Mouse (Mus musculus) layer of hippocampus, postnatal 10 days (tissue): ENCODE measurements around the gene Gm20441. TPM values are rescaled to one million over a fixed set of nuclear protein-coding genes. Genes with fewer than 3 reads are reported as not detected.
"Not testable (repeated sequence)": the region's sequence is repeated elsewhere in the genome, so short reads cannot be mapped to it uniquely, and the experiment has no call there.

Source experiments
- DNase-seq, 2 experiments: peaks; one replicate each; pipeline ENCODE4 v3.0.0; 2021; ENCODE audit warnings: low spot score in 2 of 2
- total RNA-seq, 2 experiments: library from RNA; stranded (reverse); gene quantifications; 2 replicates each; pipeline ENCODE4 v1.2.3; 2021

Gene Gm20441
- total RNA-seq, 2 experiments from 2014 or later, result not detected

- no peak for DNase-seq
Measured at GRCm38 (mm10) chr10:75779206-75780174, 1.3 kb downstream of the Gm20441 start.

GRCm38 (mm10) chr10:75777885-75778284 lies 2.9 kb downstream of the Gm20441 start:
- DNase-seq, result no peak

- no peak for DNase-seq
Measured at GRCm38 (mm10) chr10:75776562-75776961, 4.2 kb downstream of the Gm20441 start.

- no peak for DNase-seq
Measured at GRCm38 (mm10) chr10:75774587-75774986, 6.2 kb downstream of the Gm20441 start.

GRCm38 (mm10) chr10:75774102-75774501 lies 6.7 kb downstream of the Gm20441 start:
- DNase-seq, result no peak

- peak; percentile 74 to 83 for DNase-seq
Measured at GRCm38 (mm10) chr10:75772795-75773664, 7.7 kb downstream of the Gm20441 start, which contains the start of gene Ddt. TSS of gene Ddt (minus strand) at chr10:75773414.

- not testable (repeated sequence) for DNase-seq
Measured at GRCm38 (mm10) chr10:75767756-75768155, 13.0 kb downstream of the Gm20441 start.

GRCm38 (mm10) chr10:75766856-75767255 lies 13.9 kb downstream of the Gm20441 start:
- no peak for DNase-seq

GRCm38 (mm10) chr10:75764519-75765473 lies 16.0 kb downstream of the Gm20441 start:
- peak; percentile 69 to 74 for DNase-seq

GRCm38 (mm10) chr10:75763682-75764518 lies 16.9 kb downstream of the Gm20441 start, which contains the start of gene Cabin1:
TSS of gene Cabin1 (minus strand) at chr10:75764341.
- peak; percentile 98 for DNase-seq

GRCm38 (mm10) chr10:75762413-75762812 lies 18.3 kb downstream of the Gm20441 start:
- no peak for DNase-seq

- DNase-seq, result no peak
Measured at GRCm38 (mm10) chr10:75760311-75760710, 20.4 kb downstream of the Gm20441 start.

GRCm38 (mm10) chr10:75756719-75757118 lies 24.0 kb downstream of the Gm20441 start:
- no peak for DNase-seq

- peak; percentile 88 to 90 for DNase-seq
Measured at GRCm38 (mm10) chr10:75744017-75744416, 36.7 kb downstream of the Gm20441 start.

- DNase-seq, result peak in 1 of 2 experiments; percentile 43
Measured at GRCm38 (mm10) chr10:75743369-75743768, 37.4 kb downstream of the Gm20441 start.

- DNase-seq, result no peak
Measured at GRCm38 (mm10) chr10:75740866-75741265, 39.9 kb downstream of the Gm20441 start.

GRCm38 (mm10) chr10:75725449-75725848 lies 55.3 kb downstream of the Gm20441 start:
- no peak for DNase-seq
